Mouse (Mus musculus) forebrain, embryonic 15.5 days (tissue): Measurements from ENCODE around the gene Top3a. TPM values are rescaled to one million over a fixed set of nuclear protein-coding genes. Genes with fewer than 3 reads are reported as not detected.
A peak's percentile ranks its signal among the peaks of the same experiment; 100 is the strongest.

Experiments used
- ATAC-seq: fragments of 200-750 bp; cut with Nextera tagmentation; replicated peaks from 2 replicates; pipeline ENCODE4 v1.8.0; 2017; ENCODE audit warnings: mild to moderate bottlenecking, moderate TSS enrichment, moderate library complexity
- H3K27ac ChIP-seq: fragments of 300-500 bp; sonication (generic); replicated peaks from 2 replicates; pipeline ENCODE4 v1.5.1; 2015; ENCODE audit warnings: mild to moderate bottlenecking, inconsistent platforms
- H3K27me3 ChIP-seq: fragments of 300-500 bp; sonication (generic); 2 replicates; pipeline ENCODE4 v1.6.1; 2015; ENCODE audit warnings: inconsistent platforms
- H3K36me3 ChIP-seq: fragments of 300-500 bp; sonication (generic); 2 replicates; pipeline ENCODE4 v1.6.1; 2015; ENCODE audit warnings: mild to moderate bottlenecking, inconsistent platforms
- H3K4me1 ChIP-seq: fragments of 300-500 bp; sonication (generic); 2 replicates; pipeline ENCODE4 v1.6.1; 2015; ENCODE audit warnings: inconsistent platforms
- H3K4me2 ChIP-seq: fragments of 300-500 bp; sonication (generic); replicated peaks from 2 replicates; pipeline ENCODE4 v1.6.1; 2015; ENCODE audit warnings: mild to moderate bottlenecking, inconsistent platforms
- H3K4me3 ChIP-seq: fragments of 300-500 bp; sonication (generic); 2 replicates; pipeline ENCODE4 v1.5.1; 2015; ENCODE audit warnings: mild to moderate bottlenecking, inconsistent platforms
- H3K9ac ChIP-seq: fragments of 300-500 bp; sonication (generic); replicated peaks from 2 replicates; pipeline ENCODE4 v1.6.1; 2015; ENCODE audit warnings: mild to moderate bottlenecking, inconsistent platforms
- H3K9me3 ChIP-seq: fragments of 300-500 bp; sonication (generic); 2 replicates; pipeline ENCODE4 v1.6.1; 2016; ENCODE audit warnings: inconsistent platforms
- WGBS: fragments of 180-500 bp; shearing (Covaris S2); methylation state at CpG from one replicate; pipeline ENCODE4 v1.1.7; 2015; ENCODE audit warnings: mixed read lengths; 5-methylcytosine and 5-hydroxymethylcytosine counted together
- polyA plus RNA-seq: library from polyadenylated mRNA; unstranded; fragments of >200 nt; fragmentation: Nextera tagmentation; extraction: Ambion mirVana; gene quantifications from 2 replicates; pipeline ENCODE4 v1.2.1, GENCODE M21; 2015

Gene Top3a
- polyA plus RNA-seq, 1 experiment from 2014 or later: 10.0 TPM

- Histone ChIP-seq H3K36me3 (no peaks in the 10 kb centered on the region), H3K9ac (no peak overlapping the region), H3K4me2 (no peak overlapping the region), H3K4me3 (no peak overlapping the region), H3K9me3 (no peaks in the 10 kb centered on the region), H3K4me1 (peaks cover 13% of the 10 kb centered on the region), H3K27ac (no peak overlapping the region), H3K27me3 (no peaks in the 10 kb centered on the region)
- 85% methylated on average over 3 of the region's 3 CpGs for WGBS
- ATAC-seq: no peak
Measured at GRCm38 (mm10) chr11:60770776-60771175, 6.4 kb downstream of the Top3a start.

- Histone ChIP-seq H3K27me3 (no peaks in the 10 kb centered on the region), H3K4me2 (no peak overlapping the region), H3K4me1 (no peaks in the 10 kb centered on the region), H3K9ac (no peak overlapping the region), H3K9me3 (no peaks in the 10 kb centered on the region), H3K4me3 (no peak overlapping the region), H3K27ac (no peak overlapping the region), H3K36me3 (no peaks in the 10 kb centered on the region)
- WGBS: 81% methylated on average over 2 of the region's 2 CpGs
- ATAC-seq: no peak
Measured at GRCm38 (mm10) chr11:60769322-60769721, 7.8 kb downstream of the Top3a start.

- Histone ChIP-seq H3K4me2 (no peak overlapping the region), H3K9ac (no peak overlapping the region), H3K36me3 (0 out of 2 replicates have a peak, but pooled peaks cover 7% of the 10 kb centered on the region), H3K4me3 (no peak overlapping the region), H3K27ac (no peak overlapping the region), H3K27me3 (no peaks in the 10 kb centered on the region), H3K9me3 (no peaks in the 10 kb centered on the region), H3K4me1 (no peaks in the 10 kb centered on the region)
- no peak for ATAC-seq
- WGBS: 83% methylated on average over 4 of the region's 4 CpGs
Measured at GRCm38 (mm10) chr11:60766969-60767368, 10.2 kb downstream of the Top3a start.

- Histone ChIP-seq H3K27me3 (no peaks in the 10 kb centered on the region), H3K9ac (no peak overlapping the region), H3K4me2 (no peak overlapping the region), H3K4me1 (no peaks in the 10 kb centered on the region), H3K27ac (no peak overlapping the region), H3K36me3 (peaks cover 43% of the 10 kb centered on the region), H3K4me3 (no peak overlapping the region), H3K9me3 (no peaks in the 10 kb centered on the region)
- WGBS: 88% methylated on average over 3 of the region's 3 CpGs
- no peak for ATAC-seq
Measured at GRCm38 (mm10) chr11:60761681-60762080, 15.5 kb downstream of the Top3a start.

GRCm38 (mm10) chr11:60755570-60755969 is 21.6 kb downstream of the Top3a start:
- WGBS: 96% methylated on average over 7 of the region's 7 CpGs
- ATAC-seq: no peak
- H3K4me1 ChIP-seq: no peaks in the 10 kb centered on the region
- no peaks in the 10 kb centered on the region for H3K27me3 ChIP-seq
- no peak overlapping the region for H3K4me3 ChIP-seq
- no peak overlapping the region for H3K9ac ChIP-seq
- no peaks in the 10 kb centered on the region for H3K9me3 ChIP-seq
- no peak overlapping the region for H3K4me2 ChIP-seq
- no peak overlapping the region for H3K27ac ChIP-seq
- H3K36me3 ChIP-seq: peaks cover 71% of the 10 kb centered on the region

- no peaks in the 10 kb centered on the region for H3K9me3 ChIP-seq
- no peak overlapping the region for H3K27ac ChIP-seq
- 76% methylated on average over 3 of the region's 3 CpGs for WGBS
- H3K4me2 ChIP-seq: no peak overlapping the region
- no peak for ATAC-seq
- H3K4me3 ChIP-seq: no peak overlapping the region
- peaks cover 47% of the 10 kb centered on the region for H3K36me3 ChIP-seq
- H3K4me1 ChIP-seq: no peaks in the 10 kb centered on the region
- no peak overlapping the region for H3K9ac ChIP-seq
- H3K27me3 ChIP-seq: no peaks in the 10 kb centered on the region
Measured at GRCm38 (mm10) chr11:60740321-60740720, 36.8 kb downstream of the Top3a start.

- H3K27ac ChIP-seq: no peak overlapping the region
- no peak overlapping the region for H3K4me3 ChIP-seq
- no peaks in the 10 kb centered on the region for H3K27me3 ChIP-seq
- peaks cover 27% of the 10 kb centered on the region for H3K36me3 ChIP-seq
- ATAC-seq: no peak
- no peaks in the 10 kb centered on the region for H3K9me3 ChIP-seq
- no peaks in the 10 kb centered on the region for H3K4me1 ChIP-seq
- no peak overlapping the region for H3K4me2 ChIP-seq
- no peak overlapping the region for H3K9ac ChIP-seq
Measured at GRCm38 (mm10) chr11:60737450-60737849, 39.7 kb downstream of the Top3a start.

GRCm38 (mm10) chr11:60736491-60736890 is 40.7 kb downstream of the Top3a start:
- H3K9me3 ChIP-seq: no peaks in the 10 kb centered on the region
- no peak overlapping the region for H3K4me2 ChIP-seq
- no peak overlapping the region for H3K9ac ChIP-seq
- no peak for ATAC-seq
- 81% methylated on average over 3 of the region's 3 CpGs for WGBS
- no peaks in the 10 kb centered on the region for H3K27me3 ChIP-seq
- H3K4me3 ChIP-seq: no peak overlapping the region
- H3K27ac ChIP-seq: no peak overlapping the region
- H3K36me3 ChIP-seq: peaks cover 26% of the 10 kb centered on the region
- no peaks in the 10 kb centered on the region for H3K4me1 ChIP-seq

- Histone ChIP-seq H3K9me3 (no peaks in the 10 kb centered on the region), H3K4me3 (no peak overlapping the region), H3K36me3 (peaks cover 22% of the 10 kb centered on the region), H3K27me3 (no peaks in the 10 kb centered on the region), H3K9ac (no peak overlapping the region), H3K4me1 (no peaks in the 10 kb centered on the region), H3K4me2 (no peak overlapping the region), H3K27ac (no peak overlapping the region)
- WGBS: 74% methylated on average over 5 of the region's 5 CpGs
- ATAC-seq: no peak
Measured at GRCm38 (mm10) chr11:60735191-60735590, 42.0 kb downstream of the Top3a start.

GRCm38 (mm10) chr11:60734206-60734605 is 43.0 kb downstream of the Top3a start:
- no peak for ATAC-seq
- H3K9me3 ChIP-seq: no peaks in the 10 kb centered on the region
- no peaks in the 10 kb centered on the region for H3K27me3 ChIP-seq
- H3K36me3 ChIP-seq: peaks cover 21% of the 10 kb centered on the region
- H3K4me2 ChIP-seq: no peak overlapping the region
- peaks cover 4% of the 10 kb centered on the region for H3K4me1 ChIP-seq
- H3K9ac ChIP-seq: no peak overlapping the region
- H3K4me3 ChIP-seq: no peak overlapping the region
- 82% methylated on average over 2 of the region's 2 CpGs for WGBS
- no peak overlapping the region for H3K27ac ChIP-seq

- ATAC-seq: no peak
- 98% methylated on average over 14 of the region's 14 CpGs for WGBS
- Histone ChIP-seq H3K36me3 (peaks cover 21% of the 10 kb centered on the region), H3K4me2 (no peak overlapping the region), H3K9me3 (no peaks in the 10 kb centered on the region), H3K9ac (no peak overlapping the region), H3K27me3 (no peaks in the 10 kb centered on the region), H3K27ac (no peak overlapping the region), H3K4me1 (peaks cover 24% of the 10 kb centered on the region), H3K4me3 (no peak overlapping the region)
Measured at GRCm38 (mm10) chr11:60731251-60731650, 45.9 kb downstream of the Top3a start.

GRCm38 (mm10) chr11:60730169-60730568 is 47.0 kb downstream of the Top3a start:
- H3K4me2 ChIP-seq: no peak overlapping the region
- H3K36me3 ChIP-seq: peaks cover 21% of the 10 kb centered on the region
- no peak for ATAC-seq
- H3K9ac ChIP-seq: no peak overlapping the region
- no peaks in the 10 kb centered on the region for H3K27me3 ChIP-seq
- WGBS: 88% methylated on average over 9 of the region's 9 CpGs
- no peak overlapping the region for H3K4me3 ChIP-seq
- no peaks in the 10 kb centered on the region for H3K9me3 ChIP-seq
- H3K27ac ChIP-seq: no peak overlapping the region
- H3K4me1 ChIP-seq: peaks cover 32% of the 10 kb centered on the region

- no peaks in the 10 kb centered on the region for H3K27me3 ChIP-seq
- no peak for ATAC-seq
Measured at GRCm38 (mm10) chr11:60729217-60729641, 47.9 kb downstream of the Top3a start.

More at GRCm38 (mm10) chr11:60729217-60729641, 47.9 kb downstream of the Top3a start:
- H3K9ac ChIP-seq: no peak overlapping the region
- H3K4me3 ChIP-seq: peak overlapping the region; percentile 97; the same call in 1 of the 2 replicates
- H3K4me1 ChIP-seq: peaks cover 32% of the 10 kb centered on the region
- H3K4me2 ChIP-seq: peak overlapping the region; percentile 70; the same call in 1 of the 2 replicates
- 0 out of 2 replicates have a peak overlapping the region, but pooled peaks have one; percentile 94 for H3K27ac ChIP-seq
- WGBS: 75% methylated on average over 6 of the region's 6 CpGs
- H3K9me3 ChIP-seq: no peaks in the 10 kb centered on the region
- H3K36me3 ChIP-seq: peaks cover 24% of the 10 kb centered on the region
